Comparison of ENCODE assay signal across 24 mouse cellular contexts in the genomic region with DNA sequence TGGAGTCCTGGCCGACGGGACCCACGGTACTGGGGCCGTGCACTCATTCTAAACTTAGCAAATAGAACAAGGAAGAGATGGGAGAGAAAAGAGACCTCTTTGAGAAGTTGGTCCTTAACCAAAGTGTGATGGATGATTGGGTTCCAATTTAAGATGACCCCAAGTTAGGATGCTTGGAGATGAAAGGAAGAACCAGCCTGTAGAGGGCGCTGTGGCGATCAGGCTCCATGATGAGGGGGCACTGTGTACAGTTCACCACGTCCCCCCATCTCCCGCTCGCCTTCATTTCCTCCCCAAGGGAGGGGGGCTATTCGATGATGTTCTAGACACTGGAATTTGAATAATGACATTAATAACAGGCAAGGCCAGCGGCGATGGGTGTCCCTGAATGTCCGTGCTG. TPM values are rescaled to one million over a fixed set of nuclear protein-coding genes. Genes with fewer than 3 reads are reported as not detected.
A peak's percentile ranks its signal among the peaks of the same experiment; 100 is the strongest.
DNase-seq lines count a peak whose midpoint lies in the region; ATAC-seq and TF ChIP-seq lines count a peak whose summit lies in the region.
"Had no signal": no experiment of that assay in that cellular context is flagged by ENCODE, and none has a peak within 500 bp of the region (broad histone marks: within the 10 kb centered on the region; RNA-seq: fewer than 3 reads in every experiment).

No protein-coding gene starts in this region.

- peak; percentile 54 for TF ChIP-seq CTCF in layer of hippocampus, adult 2 months (conservative IDR thresholded peaks at IDR 0.05)
- peak; percentile 56 for TF ChIP-seq CTCF in ES-Bruce4 (IDR thresholded peaks at IDR 0.05; ENCODE audit: low read depth, low read length)

- 61% methylated on average over 13 of the region's 13 CpGs for WGBS in neural tube, embryonic 15.5 days
- WGBS in kidney, embryonic 16.5 days, result 82% methylated on average over 13 of the region's 13 CpGs

- no peak overlapping the region for H3K4me2 ChIP-seq in neural tube, embryonic 15.5 days
- no peak overlapping the region for H3K4me2 ChIP-seq in kidney, embryonic 16.5 days (replicated peaks; ENCODE audit: low read depth, low read length)
- H3K4me2 ChIP-seq: embryonic facial prominence, embryonic 12.5 days; heart, embryonic 13.5 days; intestine, embryonic 15.5 days; kidney, embryonic 15.5 days; limb, embryonic 15.5 days; lung, embryonic 15.5 days; midbrain, embryonic 11.5 days; neural tube, embryonic 13.5 days had no signal

- peaks cover 36% of the 10 kb centered on the region for H3K4me1 ChIP-seq in neural tube, embryonic 15.5 days
- H3K4me1 ChIP-seq in ES-Bruce4 (ENCODE audit: control insufficient read depth, insufficient read depth, low read length), result no peaks in the 10 kb centered on the region
- no peaks in the 10 kb centered on the region for H3K4me1 ChIP-seq in kidney, embryonic 16.5 days (ENCODE audit: insufficient read depth, low read length)
- H3K4me1 ChIP-seq: intestine, embryonic 15.5 days; kidney, embryonic 15.5 days; lung, embryonic 15.5 days had no signal

- no peaks in the 10 kb centered on the region for H3K36me3 ChIP-seq in neural tube, embryonic 15.5 days
- H3K36me3 ChIP-seq in ES-Bruce4 (ENCODE audit: control insufficient read depth, insufficient read depth, low read length, poor library complexity, severe bottlenecking), result no peaks in the 10 kb centered on the region
- H3K36me3 ChIP-seq in splenic B cell, adult 2 months (ENCODE audit: control insufficient read depth, insufficient read depth, low read length, poor library complexity, severe bottlenecking), result no peaks in the 10 kb centered on the region
- H3K36me3 ChIP-seq in kidney, embryonic 16.5 days (ENCODE audit: insufficient read depth, low read length), result no peaks in the 10 kb centered on the region
- H3K36me3 ChIP-seq: embryonic facial prominence, embryonic 12.5 days; heart, embryonic 13.5 days; intestine, embryonic 15.5 days; kidney, embryonic 15.5 days; limb, embryonic 15.5 days; lung, embryonic 15.5 days; neural tube, embryonic 13.5 days had no signal

- H3K4me3 ChIP-seq in layer of hippocampus, adult 2 months, result no peak overlapping the region
- no peak overlapping the region for H3K4me3 ChIP-seq in neural tube, embryonic 15.5 days (replicated peaks)
- no peak overlapping the region for H3K4me3 ChIP-seq in ES-Bruce4 (ENCODE audit: low read depth, low read length)
- no peak overlapping the region for H3K4me3 ChIP-seq in kidney, embryonic 16.5 days (ENCODE audit: low read length)
- H3K4me3 ChIP-seq: embryonic facial prominence, embryonic 12.5 days; heart, embryonic 13.5 days; intestine, embryonic 15.5 days; kidney, embryonic 15.5 days; limb, embryonic 15.5 days; lung, embryonic 15.5 days; neural tube, embryonic 13.5 days had no signal

- H3K9me3 ChIP-seq in neural tube, embryonic 15.5 days (replicated peaks), result no peaks in the 10 kb centered on the region
- H3K9me3 ChIP-seq in ES-Bruce4 (replicated peaks; ENCODE audit: control insufficient read depth, insufficient read depth, low read length, poor library complexity, severe bottlenecking), result no peaks in the 10 kb centered on the region
- H3K9me3 ChIP-seq in kidney, embryonic 16.5 days (ENCODE audit: low read length), result no peaks in the 10 kb centered on the region
- H3K9me3 ChIP-seq: embryonic facial prominence, embryonic 12.5 days; heart, embryonic 13.5 days; intestine, embryonic 15.5 days; kidney, embryonic 15.5 days; limb, embryonic 15.5 days; lung, embryonic 15.5 days; neural tube, embryonic 13.5 days had no signal

- no peaks in the 10 kb centered on the region for H3K27me3 ChIP-seq in neural tube, embryonic 15.5 days (replicated peaks)
- no peaks in the 10 kb centered on the region for H3K27me3 ChIP-seq in ES-Bruce4 (ENCODE audit: control insufficient read depth, insufficient read depth, low read length, poor library complexity, severe bottlenecking)
- no peaks in the 10 kb centered on the region; the same call in 1 of the 2 replicates for H3K27me3 ChIP-seq in splenic B cell, adult 2 months (ENCODE audit: control insufficient read depth, insufficient read depth, low read length, poor library complexity, severe bottlenecking)
- no peaks in the 10 kb centered on the region for H3K27me3 ChIP-seq in kidney, embryonic 16.5 days (ENCODE audit: insufficient read depth, low read length)
- H3K27me3 ChIP-seq: embryonic facial prominence, embryonic 12.5 days; heart, embryonic 13.5 days; intestine, embryonic 15.5 days; kidney, embryonic 15.5 days; limb, embryonic 15.5 days; lung, embryonic 15.5 days had no signal

- H3K27ac ChIP-seq in layer of hippocampus, adult 2 months, result no peak overlapping the region
- no peak overlapping the region for H3K27ac ChIP-seq in neural tube, embryonic 15.5 days (replicated peaks)
- H3K27ac ChIP-seq in ES-Bruce4 (ENCODE audit: insufficient read depth, low read length), result no peak overlapping the region
- H3K27ac ChIP-seq in kidney, embryonic 16.5 days (ENCODE audit: low read length), result no peak overlapping the region
- H3K27ac ChIP-seq: embryonic facial prominence, embryonic 12.5 days; heart, embryonic 13.5 days; intestine, embryonic 15.5 days; kidney, embryonic 15.5 days; limb, embryonic 15.5 days; lung, embryonic 15.5 days had no signal

- TF ChIP-seq EP300 in ES-Bruce4 (IDR thresholded peaks at IDR 0.05; ENCODE audit: insufficient read depth, low read depth, low read length), result no peak

- ATAC-seq in neural tube, embryonic 15.5 days (ENCODE audit: low FRiP score), result peak; percentile 39; the same call in 1 of the 2 replicates
- no peak for ATAC-seq in kidney, embryonic 16.5 days (ENCODE audit: low FRiP score, low TSS enrichment)
- ATAC-seq: activated CD4-positive, CD25-positive, alpha-beta regulatory T cell, adult 4 months; forebrain, embryonic 14.5 days; intestine, embryonic 15.5 days; Patski had no signal

- no peak for TF ChIP-seq POLR2A in ES-Bruce4 (IDR thresholded peaks at IDR 0.05; ENCODE audit: insufficient read depth, low read length)

- DNase-seq in layer of hippocampus, adult 2 months (ENCODE audit: low spot score in 2 of 2), result no peak
- no peak for DNase-seq in layer of hippocampus, postnatal 36 days
- DNase-seq in neural tube, embryonic 10.5 days (ENCODE audit: extremely low spot score, low spot score), result no peak
- peak; percentile 6 for DNase-seq in splenic B cell, adult 2 months (ENCODE audit: low read depth, low spot score)
- DNase-seq: adrenal gland, postnatal 10 days; B cell, adult 2 months; gastrocnemius, postnatal 14 days; heart, adult 18-20 months; heart, postnatal 36 days; right cerebral cortex, postnatal 25 days had no signal

- no peak overlapping the region for H3K9ac ChIP-seq in neural tube, embryonic 15.5 days (replicated peaks)
- no peak overlapping the region for H3K9ac ChIP-seq in ES-Bruce4 (ENCODE audit: low read depth, poor library complexity, severe bottlenecking)
- no peak overlapping the region for H3K9ac ChIP-seq in kidney, embryonic 16.5 days (replicated peaks; ENCODE audit: low read length)
- H3K9ac ChIP-seq: embryonic facial prominence, embryonic 12.5 days; heart, embryonic 13.5 days; intestine, embryonic 15.5 days; kidney, embryonic 15.5 days; limb, embryonic 15.5 days; lung, embryonic 15.5 days; neural tube, embryonic 13.5 days had no signal

RNA-seq across cellular contexts. Expression of gene Sdk2, which starts 48.2 kb away (rescaled TPM):
- 10 to 100 TPM; 22.2 to 24.8 TPM for total RNA-seq in layer of hippocampus, adult 2 months (2021)
- 10 to 100 TPM; 19.8 to 25.9 TPM for total RNA-seq in layer of hippocampus, postnatal 36 days (2021)
- polyA plus RNA-seq in neural tube, embryonic 15.5 days (2015; fragmentation: Nextera tagmentation; extraction: Ambion mirVana), result 3.7 and 4.6 TPM in 2 replicates
- 0.56 and 0.87 TPM in 2 replicates for polyA plus RNA-seq in ES-Bruce4 (2011; ENCODE audit: insufficient read depth, insufficient read length, low read depth, missing spikeins)
- 2.8 and 3.7 TPM in 2 replicates for polyA plus RNA-seq in kidney, embryonic 16.5 days (2015; fragmentation: Nextera tagmentation; extraction: Ambion mirVana)
- polyA plus RNA-seq: activated CD4-positive, CD25-positive, alpha-beta regulatory T cell, adult 4 months; Patski had no signal
